Mouse (Mus musculus) megakaryocyte-erythroid progenitor cell, adult 5-6 weeks (primary cell): ENCODE results near the gene Nup98. TPM values are rescaled to one million over a fixed set of nuclear protein-coding genes. Genes with fewer than 3 reads are reported as not detected.

Experiments used
- ATAC-seq: replicated peaks from 2 replicates; pipeline ENCODE4 v1.8.0; 2016; ENCODE audit warnings: mild to moderate bottlenecking, inconsistent platforms; ENCODE audit not compliant: severe bottlenecking, poor library complexity, low FRiP score, low TSS enrichment
- total RNA-seq, 2 experiments: library from RNA; stranded (forward) in 1 of 2; stranded (reverse) in 1 of 2; fragments of 200-1000, 215-1000 nt in 1 of 2; fragments of >200 nt in 1 of 2; fragmentation: Nextera tagmentation in 1 of 2; gene quantifications; 2 replicates each; pipeline ENCODE4 v1.2.3; 2014 to 2017

Gene Nup98
- 71.1 and 73.6 TPM in 2 replicates for total RNA-seq (2014; fragmentation: Nextera tagmentation)
- 50.4 and 59.9 TPM in 2 replicates for total RNA-seq (2017)

- ATAC-seq, result peak; percentile 93
Measured at GRCm38 (mm10) chr7:102209756-102210721, at the start of gene Nup98, which contains the start of gene Pgap2. TSS of gene Nup98 (minus strand) at chr7:102210176. TSS of gene Pgap2 (plus strand) at chr7:102210208.

GRCm38 (mm10) chr7:102258753-102259152 lies 48.8 kb upstream of the Nup98 start:
- ATAC-seq, result no peak

- ATAC-seq, result peak; percentile 58; the same call in 1 of the 2 replicates
Measured at GRCm38 (mm10) chr7:102258189-102258588, 48.2 kb upstream of the Nup98 start.

GRCm38 (mm10) chr7:102256636-102257035 lies 46.7 kb upstream of the Nup98 start:
- ATAC-seq, result no peak

- no peak for ATAC-seq
Measured at GRCm38 (mm10) chr7:102255954-102256353, 46.0 kb upstream of the Nup98 start, which contains the start of gene Rhog. TSS of gene Rhog (minus strand) at chr7:102256054.

GRCm38 (mm10) chr7:102253631-102254030 lies 43.7 kb upstream of the Nup98 start:
- ATAC-seq, result no peak

GRCm38 (mm10) chr7:102250631-102251214 lies 40.7 kb upstream of the Nup98 start:
- peak; percentile 38 for ATAC-seq

- peak; percentile 34 for ATAC-seq
Measured at GRCm38 (mm10) chr7:102249896-102250630, 40.1 kb upstream of the Nup98 start.

GRCm38 (mm10) chr7:102249531-102249895 lies 39.5 kb upstream of the Nup98 start:
- peak; percentile 5; the same call in 1 of the 2 replicates for ATAC-seq

GRCm38 (mm10) chr7:102248691-102249404 lies 38.9 kb upstream of the Nup98 start:
- ATAC-seq, result peak; percentile 44

GRCm38 (mm10) chr7:102246956-102247797 lies 37.2 kb upstream of the Nup98 start:
- ATAC-seq, result no peak

- ATAC-seq, result no peak
Measured at GRCm38 (mm10) chr7:102246265-102246664, 36.3 kb upstream of the Nup98 start.

GRCm38 (mm10) chr7:102245775-102246174 lies 35.8 kb upstream of the Nup98 start:
- no peak for ATAC-seq

GRCm38 (mm10) chr7:102244782-102245535 lies 35.0 kb upstream of the Nup98 start:
- ATAC-seq, result no peak

- no peak for ATAC-seq
Measured at GRCm38 (mm10) chr7:102243870-102244269, 33.9 kb upstream of the Nup98 start.

GRCm38 (mm10) chr7:102242917-102243316 lies 32.9 kb upstream of the Nup98 start:
- no peak for ATAC-seq

GRCm38 (mm10) chr7:102242371-102242770 lies 32.4 kb upstream of the Nup98 start:
- peak; percentile 47 for ATAC-seq

GRCm38 (mm10) chr7:102239591-102239990 lies 29.6 kb upstream of the Nup98 start:
- ATAC-seq, result no peak
